Mouse (Mus musculus) hematopoietic stem cell, adult 5-6 weeks (primary cell): ENCODE results near the gene Pde4c. TPM values are rescaled to one million over a fixed set of nuclear protein-coding genes. Genes with fewer than 3 reads are reported as not detected.
A peak's percentile ranks its signal among the peaks of the same experiment; 100 is the strongest.

Experiments
- ATAC-seq, 2 experiments: fragments of 125-278 bp in 1 of 2; replicated peaks in 1 of 2; 2 replicates each; pipeline ENCODE4 v1.8.0; 2016 to 2017; ENCODE audit warnings: inconsistent platforms in 2 of 2, mild to moderate bottlenecking in 2 of 2, moderate number of reproducible peaks in 2 of 2, low read depth in 1 of 2, moderate TSS enrichment in 1 of 2; ENCODE audit not compliant: low FRiP score in 2 of 2, poor library complexity in 2 of 2, severe bottlenecking in 2 of 2, insufficient read depth in 1 of 2, low TSS enrichment in 1 of 2
- total RNA-seq: library from RNA; stranded (forward); fragments of 172-1452, 232-1000 nt; gene quantifications from 2 replicates; pipeline ENCODE4 v1.2.3, GENCODE M21; 2017

Pde4c gene
- total RNA-seq, 1 experiment from 2014 or later, result 1.0 TPM

DNA sequence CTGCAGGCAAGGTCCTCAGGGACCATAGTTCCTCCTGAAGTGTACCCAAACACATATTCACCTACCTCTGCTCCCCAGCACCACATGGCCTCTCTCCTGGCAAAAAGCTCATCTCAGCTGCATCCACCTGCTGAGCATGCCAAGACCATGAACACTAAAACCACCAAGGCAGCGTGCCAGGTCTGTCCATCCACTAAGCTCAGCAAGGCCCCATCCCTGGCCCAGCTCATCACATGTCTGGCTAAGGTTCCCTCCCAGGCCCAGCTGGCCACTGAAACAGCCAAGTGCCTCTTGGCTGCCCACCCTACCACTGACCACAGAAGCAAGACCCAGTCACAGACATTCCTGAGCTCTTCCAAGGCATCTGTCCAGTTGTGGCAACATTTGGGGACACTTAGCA lies 13.2 kb upstream of the Pde4c start:
- ATAC-seq, result no peak

DNA sequence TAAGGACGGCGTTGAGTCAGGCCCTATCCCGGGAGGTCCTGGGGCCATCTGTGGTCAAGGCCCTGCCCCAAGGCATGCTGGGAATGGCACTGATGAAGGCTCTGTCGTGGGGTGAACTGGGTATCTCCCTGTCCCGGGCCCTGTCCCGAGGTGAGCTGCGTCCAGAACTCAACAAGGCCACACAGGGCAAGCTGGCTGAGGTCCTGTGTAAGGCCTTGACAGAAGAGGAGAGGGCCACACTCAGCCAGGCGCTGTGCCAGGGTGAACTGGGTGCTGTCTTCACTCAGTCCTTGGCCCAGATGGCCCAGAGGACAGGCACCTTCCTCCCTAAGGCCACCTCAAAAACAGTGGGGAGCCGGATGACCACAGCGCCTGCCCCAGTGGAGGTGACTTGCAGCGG lies 12.5 kb upstream of the Pde4c start:
- no peak; a peak in 1 of 4 replicates for ATAC-seq

- ATAC-seq, result no peak
Measured at GRCm38 (mm10) chr8:70713991-70714390, 9.5 kb upstream of the Pde4c start.

DNA sequence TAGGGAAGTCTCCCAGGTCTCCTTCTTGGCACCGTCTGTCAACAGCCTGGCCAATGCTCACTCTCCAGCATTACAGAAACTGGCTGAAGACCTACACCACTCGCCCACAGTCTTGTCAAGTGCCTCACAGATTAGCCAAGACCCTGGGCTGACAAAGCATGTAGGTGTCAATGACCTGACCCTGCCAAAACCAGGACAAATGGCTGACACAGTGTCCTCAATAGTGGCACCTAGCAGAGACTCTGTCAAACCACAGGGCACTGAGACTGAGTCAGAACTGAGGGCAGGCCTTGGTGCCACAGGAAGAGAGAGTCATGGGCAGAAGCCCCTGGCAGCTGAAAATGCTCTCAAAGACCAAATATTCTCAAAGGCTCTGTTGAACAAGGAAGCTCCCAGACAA lies 8.4 kb upstream of the Pde4c start:
- ATAC-seq, result no peak

GRCm38 (mm10) chr8:70716521-70717400 lies 6.8 kb upstream of the Pde4c start:
- no peak for ATAC-seq

DNA sequence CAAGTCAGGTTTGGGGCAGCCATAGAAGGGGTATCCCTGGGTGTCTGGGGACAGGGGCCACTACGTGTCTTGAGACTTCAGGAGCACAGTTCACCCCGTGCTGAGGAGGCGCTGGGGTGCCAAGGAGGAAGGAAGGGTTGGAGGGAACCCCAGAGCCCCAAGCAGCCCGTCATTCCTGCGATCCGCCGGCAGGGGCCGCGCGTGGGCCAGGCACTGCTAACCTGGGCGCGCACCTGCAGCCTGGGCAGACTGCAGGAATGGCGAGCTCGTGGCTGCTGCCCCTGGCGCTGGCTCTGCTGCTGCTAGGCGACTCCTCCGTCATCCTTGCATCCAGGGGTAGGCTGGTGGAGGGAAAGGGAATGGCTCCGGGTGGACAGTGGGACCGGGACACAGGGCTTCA lies 5.2 kb upstream of the Pde4c start, which contains the start of gene Gm3336:
TSS of gene Gm3336 (plus strand) at position 247 of the 400 bp plus-strand sequence.
- peak; percentile 76 to 82 for ATAC-seq

GRCm38 (mm10) chr8:70719796-70720270 lies 3.7 kb upstream of the Pde4c start:
- ATAC-seq, result no peak

GRCm38 (mm10) chr8:70720739-70721138 lies 2.8 kb upstream of the Pde4c start:
- ATAC-seq, result peak in 1 of 2 experiments; percentile 64; a peak in 1 of 4 replicates

DNA sequence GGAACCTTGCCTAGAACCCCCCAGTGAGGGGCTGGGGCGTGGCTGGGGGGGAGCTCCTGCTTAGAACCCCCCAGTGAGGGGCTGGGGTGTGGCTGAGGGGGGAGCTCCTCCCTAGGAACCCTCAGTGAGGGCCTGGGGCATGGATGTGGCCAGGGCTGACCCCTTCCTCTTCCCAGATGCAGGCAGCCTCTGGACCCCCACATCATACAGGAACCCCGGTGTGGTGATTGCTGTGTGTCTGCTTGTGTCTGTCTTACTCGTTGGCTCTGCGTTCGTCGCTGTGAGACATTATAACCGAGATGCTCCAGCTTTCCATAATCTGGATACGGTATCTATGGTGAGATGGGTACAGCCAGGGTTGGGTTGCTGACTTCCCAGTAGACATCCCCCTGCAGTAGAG lies 1.9 kb upstream of the Pde4c start:
- ATAC-seq, result no peak

- ATAC-seq, result no peak
Measured at GRCm38 (mm10) chr8:70724216-70724615, 696 bp downstream of the Pde4c start.

GRCm38 (mm10) chr8:70725792-70726447 lies 2.4 kb downstream of the Pde4c start:
- no peak for ATAC-seq

GRCm38 (mm10) chr8:70726721-70727120 lies 3.2 kb downstream of the Pde4c start:
- ATAC-seq, result no peak

DNA sequence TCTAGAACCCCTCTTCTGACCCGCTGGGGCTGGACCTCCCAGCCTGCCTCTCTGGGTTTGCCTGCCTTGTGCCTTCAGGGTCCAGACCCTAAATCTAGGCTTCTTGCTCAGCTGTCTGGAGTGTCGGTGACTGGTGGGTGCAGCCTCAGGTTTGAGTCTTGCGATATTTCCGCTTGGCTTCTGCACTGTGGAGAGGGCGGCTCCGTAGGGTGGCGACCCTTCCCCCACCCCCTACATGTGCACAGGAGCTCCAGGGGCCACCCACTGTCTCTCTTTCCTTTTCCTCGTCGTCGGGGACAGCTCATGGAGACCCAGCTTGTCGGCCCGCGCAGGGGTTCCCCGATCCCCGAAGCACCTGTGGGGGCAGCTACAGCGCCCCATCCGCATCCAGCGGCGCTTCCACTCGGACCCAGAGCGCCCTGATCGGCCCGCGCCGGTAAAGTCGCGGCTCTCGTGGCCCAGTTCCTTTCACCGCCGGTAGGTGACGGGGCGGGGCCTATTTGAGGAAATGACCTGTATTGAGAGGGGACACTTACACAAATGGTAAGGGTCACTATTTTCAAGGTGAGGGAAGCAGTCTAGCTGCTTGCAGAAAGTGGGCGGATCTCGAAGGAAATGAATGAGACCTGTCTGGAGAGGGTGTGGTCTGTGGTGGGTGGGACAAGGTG lies 6.4 kb downstream of the Pde4c start:
- ATAC-seq, result peak; percentile 66 to 82

GRCm38 (mm10) chr8:70730956-70731355 lies 7.4 kb downstream of the Pde4c start:
- ATAC-seq, result no peak

DNA sequence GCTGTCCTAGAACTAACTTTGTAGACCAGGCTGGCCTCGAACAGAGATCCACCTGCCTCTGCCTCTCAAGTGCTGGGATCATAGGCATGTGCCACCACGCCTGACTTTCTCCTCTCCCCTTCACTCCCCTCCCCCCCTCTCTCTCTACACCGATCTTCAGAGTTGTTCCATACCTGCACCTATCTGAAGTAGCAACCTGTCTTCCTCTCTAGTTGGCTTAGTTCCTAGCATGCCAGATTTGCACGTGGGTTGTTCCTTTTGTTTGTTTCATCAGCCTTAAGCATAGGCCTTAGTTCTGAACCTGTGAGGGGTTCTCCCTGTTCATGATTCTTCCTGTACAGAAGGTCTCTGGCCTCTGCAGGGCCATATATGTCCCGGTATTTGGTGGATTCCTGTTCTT lies 14.2 kb downstream of the Pde4c start:
- ATAC-seq, result no peak

DNA sequence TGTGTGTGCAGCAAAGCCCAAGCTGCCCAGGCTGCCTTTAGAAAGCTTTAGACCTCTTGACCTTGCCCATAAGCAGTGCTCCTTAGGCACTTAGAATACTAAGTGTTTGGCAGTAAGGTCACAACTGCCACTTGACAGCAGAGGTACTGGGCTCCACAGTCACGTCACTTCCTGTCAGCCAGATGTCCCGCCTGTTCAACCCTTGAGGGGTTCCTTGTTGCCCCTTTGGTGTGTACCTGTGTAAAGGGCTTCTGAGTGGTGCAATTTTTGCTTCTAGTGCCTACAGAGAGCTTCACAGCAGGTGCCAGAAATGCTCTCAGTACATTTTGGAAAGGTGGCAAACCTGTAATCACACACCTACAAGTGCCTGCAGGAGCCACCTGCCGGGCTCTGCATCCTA lies 14.7 kb downstream of the Pde4c start:
- no peak for ATAC-seq

DNA sequence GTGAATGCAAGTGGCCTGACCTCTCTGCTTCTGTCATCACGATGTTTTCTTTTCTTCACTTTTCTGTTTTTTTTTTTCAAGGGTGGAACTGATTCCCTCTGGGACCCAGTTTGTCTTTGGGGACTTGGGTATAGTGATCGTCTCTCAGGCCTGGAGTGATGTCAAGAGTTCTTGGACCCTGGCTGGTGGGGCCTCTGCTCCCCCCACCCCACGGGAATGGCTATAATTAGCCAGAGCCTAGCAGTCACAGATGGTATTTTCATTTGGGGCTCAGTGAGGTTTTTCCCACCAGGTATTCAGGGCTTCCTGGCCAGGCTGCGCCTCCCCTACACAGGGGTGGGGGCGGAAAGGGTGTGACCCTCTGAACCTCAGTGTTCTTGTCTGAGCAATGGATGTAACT lies 18.1 kb downstream of the Pde4c start:
- no peak for ATAC-seq

- ATAC-seq, result no peak
Measured at GRCm38 (mm10) chr8:70742176-70742575, 18.7 kb downstream of the Pde4c start.
